Mouse (Mus musculus) embryonic fibroblast, embryonic 13.5 days (primary cell): Measurements from ENCODE around the gene Srr. TPM values are rescaled to one million over a fixed set of nuclear protein-coding genes. Genes with fewer than 3 reads are reported as not detected.

Experiments used
- H3K27ac ChIP-seq: 2 replicates; pipeline ENCODE4 v1.5.1; 2012; ENCODE audit warnings: low read length, control low read depth, inconsistent platforms; ENCODE audit not compliant: insufficient read depth
- H3K4me1 ChIP-seq: 2 replicates; pipeline ENCODE4 v1.6.1; 2011; ENCODE audit warnings: low read length; ENCODE audit not compliant: control insufficient read depth, insufficient read depth
- H3K4me3 ChIP-seq: 2 replicates; pipeline ENCODE4 v1.5.1; 2011; ENCODE audit warnings: mild to moderate bottlenecking, control low read depth, low read length; ENCODE audit not compliant: insufficient read depth
- CTCF ChIP-seq: IDR thresholded peaks from 2 replicates; pipeline ENCODE4 v1.5.1; 2011; ENCODE audit warnings: mild to moderate bottlenecking, control low read depth, low read length, moderate library complexity, borderline replicate concordance; ENCODE audit not compliant: insufficient read depth
- POLR2A ChIP-seq: IDR thresholded peaks from 2 replicates; pipeline ENCODE4 v1.6.1; 2011; ENCODE audit warnings: low read depth, mild to moderate bottlenecking, control low read depth, low read length, moderate library complexity
- polyA plus RNA-seq: library from polyadenylated mRNA; stranded (reverse); fragments of >200 nt; gene quantifications from 2 replicates; pipeline ENCODE4 v1.2.4, GENCODE M21; 2011; ENCODE audit warnings: low read depth; ENCODE audit not compliant: missing spikeins, insufficient read length

Gene Srr
- polyA plus RNA-seq, 1 experiment = 37.1 TPM

- TF ChIP-seq POLR2A (no peak), CTCF (no peak)
- Histone ChIP-seq H3K27ac (no peak overlapping the region), H3K4me3 (no peak overlapping the region), H3K4me1 (no peaks in the 10 kb centered on the region; the same call in 1 of the 2 replicates)
Observed at GRCm38 (mm10) chr11:74909978-74910377, 15.8 kb downstream of the Srr start.

GRCm38 (mm10) chr11:74908618-74909399, 16.9 kb downstream of the Srr start:
- Histone ChIP-seq H3K27ac (no peak overlapping the region), H3K4me1 (no peaks in the 10 kb centered on the region; the same call in 1 of the 2 replicates), H3K4me3 (no peak overlapping the region)
- TF ChIP-seq CTCF (no peak), POLR2A (no peak; the same call in 1 of the 2 replicates)

DNA sequence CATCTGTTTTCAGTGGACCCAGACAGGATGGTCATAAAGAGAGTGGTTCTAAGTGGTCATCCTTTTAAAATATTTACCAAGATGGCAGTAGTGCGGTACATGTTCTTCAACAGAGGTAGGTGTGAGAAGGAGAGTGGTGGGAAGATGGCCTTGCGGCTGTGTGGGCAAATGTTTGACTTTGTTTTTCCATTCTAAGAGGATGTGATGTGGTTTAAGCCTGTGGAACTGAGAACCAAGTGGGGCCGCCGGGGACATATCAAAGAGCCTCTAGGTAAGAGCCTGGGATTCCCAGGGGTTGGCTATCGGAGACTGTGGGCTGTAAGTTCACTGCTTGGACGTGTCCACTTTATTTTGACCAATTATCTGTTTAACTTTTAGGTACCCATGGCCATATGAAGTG, 17.9 kb downstream of the Srr start:
- no peak overlapping the region for H3K4me3 ChIP-seq
- no peak overlapping the region for H3K27ac ChIP-seq
- TF ChIP-seq POLR2A (no peak), CTCF (no peak)

GRCm38 (mm10) chr11:74902416-74902815, 23.3 kb downstream of the Srr start:
- TF ChIP-seq POLR2A = no peak
- no peak for TF ChIP-seq CTCF
- H3K4me3 ChIP-seq = no peak overlapping the region
- no peak overlapping the region for H3K27ac ChIP-seq
- H3K4me1 ChIP-seq = no peaks in the 10 kb centered on the region

More for the DNA sequence above, 17.9 kb downstream of the Srr start:
- no peaks in the 10 kb centered on the region; the same call in 1 of the 2 replicates for H3K4me1 ChIP-seq

DNA sequence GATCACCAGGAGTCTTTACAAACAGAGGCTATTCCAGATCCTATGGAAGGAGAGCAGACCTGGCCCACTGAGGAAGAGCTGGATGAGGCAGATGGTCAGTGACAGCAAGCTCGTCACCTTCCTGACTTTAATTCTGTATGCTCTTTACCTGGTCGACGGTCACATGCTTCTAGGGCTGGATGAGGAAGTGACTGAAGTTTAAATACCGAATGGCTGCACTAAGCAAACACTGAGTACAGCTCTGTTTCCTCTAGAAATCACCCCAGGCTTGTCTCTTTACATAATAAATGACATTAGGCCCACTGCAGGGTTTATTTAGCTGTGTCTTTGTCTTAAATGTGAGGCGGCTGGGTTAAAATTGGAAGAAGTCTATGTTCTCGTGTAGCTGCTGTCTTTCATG, 24.2 kb downstream of the Srr start:
- Histone ChIP-seq H3K27ac (no peak overlapping the region), H3K4me3 (no peak overlapping the region)
- TF ChIP-seq POLR2A (no peak), CTCF (no peak)

GRCm38 (mm10) chr11:74898517-74898827, 27.3 kb downstream of the Srr start:
- Histone ChIP-seq H3K27ac (peak overlapping the region; percentile 58), H3K4me3 (peak overlapping the region; percentile 94), H3K4me1 (no peaks in the 10 kb centered on the region; the same call in 1 of the 2 replicates)
- TF ChIP-seq CTCF (no peak), POLR2A (no peak)

More for the DNA sequence above, 24.2 kb downstream of the Srr start:
- H3K4me1 ChIP-seq = no peaks in the 10 kb centered on the region

- Histone ChIP-seq H3K27ac (peak within 1 kb of the TSS; percentile 58), H3K4me1 (no peaks in the 10 kb centered on the region; the same call in 1 of the 2 replicates)
- no peak for TF ChIP-seq CTCF
- peak; percentile 73 for TF ChIP-seq POLR2A
Observed at GRCm38 (mm10) chr11:74897678-74898516, 27.9 kb downstream of the Srr start, which contains the start of gene Tsr1. Gene Tsr1 (plus strand): TSS chr11:74898071.

DNA sequence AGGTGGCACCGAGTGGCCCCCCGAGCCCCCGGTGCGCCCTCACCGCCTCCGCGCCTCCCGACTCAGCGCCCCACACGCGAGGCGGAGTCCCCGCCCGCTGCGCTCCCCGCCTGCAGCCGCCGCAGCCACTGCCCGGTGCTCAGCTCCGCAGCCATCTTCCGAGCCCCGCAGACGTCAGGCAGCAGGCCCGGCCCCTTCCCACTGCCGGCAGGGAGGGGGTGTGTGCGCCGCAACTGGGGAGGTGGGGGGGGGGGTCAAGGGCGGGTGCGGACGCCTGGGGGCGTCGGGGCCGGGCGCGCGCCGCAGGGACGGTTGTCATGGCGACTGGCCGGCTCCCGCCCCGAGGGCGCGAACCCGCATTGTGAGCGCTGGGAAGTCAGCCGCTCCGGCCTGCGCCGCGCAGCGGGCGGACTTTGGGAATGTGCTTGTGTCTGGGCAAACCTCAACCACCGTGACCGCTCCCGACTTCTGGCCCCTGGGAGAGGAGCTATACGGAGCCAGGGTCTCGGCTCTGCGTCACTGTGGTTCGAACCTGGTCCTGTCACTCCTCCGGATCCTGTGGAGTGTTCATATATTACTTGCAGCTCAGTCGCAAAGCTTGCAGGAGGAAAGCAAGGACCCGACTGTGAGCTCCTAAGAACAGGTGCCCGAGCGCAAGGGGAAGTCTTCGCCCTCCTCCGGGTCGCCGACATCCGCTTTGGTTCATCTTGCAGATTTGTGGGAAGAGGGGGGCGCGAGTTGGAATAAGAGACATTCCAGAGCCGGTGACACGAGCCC, 28.7 kb downstream of the Srr start, which contains the start of gene Sgsm2:
Sgsm2 (minus strand) TSS at position 160 of the 777 bp plus-strand sequence.
- Histone ChIP-seq H3K27ac (peak within 1 kb of the TSS; percentile 92), H3K4me1 (no peaks in the 10 kb centered on the region; the same call in 1 of the 2 replicates), H3K4me3 (peak within 1 kb of the TSS; percentile 94)
- TF ChIP-seq CTCF = no peak
- peak; percentile 59 for TF ChIP-seq POLR2A

More at GRCm38 (mm10) chr11:74897678-74898516, 27.9 kb downstream of the Srr start, which contains the start of gene Tsr1:
- peak within 1 kb of the TSS; percentile 94 for H3K4me3 ChIP-seq
